Mouse (Mus musculus): ENCODE measurements around the gene Scgn.

DNA sequence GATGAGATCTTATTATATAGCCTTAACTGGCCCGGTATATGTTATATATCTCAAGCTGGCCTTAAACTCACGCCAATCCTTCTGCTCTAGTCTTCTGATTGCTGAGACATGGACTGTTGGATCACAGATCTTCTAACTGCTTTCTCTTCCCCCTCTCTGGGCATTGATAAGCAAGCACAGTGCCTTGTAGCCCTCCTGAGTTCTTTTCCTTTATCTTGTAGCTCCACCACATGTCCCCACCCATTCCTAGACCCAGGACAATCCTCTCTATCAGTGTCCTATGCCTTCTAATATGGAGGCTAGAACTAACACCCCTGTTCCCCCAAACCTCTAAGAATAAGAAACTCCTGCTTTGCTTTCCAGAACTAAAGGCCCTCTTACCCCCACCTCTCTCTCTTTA, 14.5 kb upstream of the Scgn start:
- no peak for TF ChIP-seq EP300 (IDR thresholded peaks at IDR 0.05)
- TF ChIP-seq CTCF (IDR thresholded peaks at IDR 0.05), result no peak

Data from lung, postnatal 0 days (tissue).